Mouse (Mus musculus): ENCODE measurements at regions not wholly inside any gene's neighbourhood (a gene's known extent, or its start where the extent isn't known, plus 50 kb on each side); places are given as distances from the start of the nearest gene placed in this dataset.
"Not testable (repeated sequence)": the region's sequence is repeated elsewhere in the genome, so short reads cannot be mapped to it uniquely, and the experiment has no call there.

DNA sequence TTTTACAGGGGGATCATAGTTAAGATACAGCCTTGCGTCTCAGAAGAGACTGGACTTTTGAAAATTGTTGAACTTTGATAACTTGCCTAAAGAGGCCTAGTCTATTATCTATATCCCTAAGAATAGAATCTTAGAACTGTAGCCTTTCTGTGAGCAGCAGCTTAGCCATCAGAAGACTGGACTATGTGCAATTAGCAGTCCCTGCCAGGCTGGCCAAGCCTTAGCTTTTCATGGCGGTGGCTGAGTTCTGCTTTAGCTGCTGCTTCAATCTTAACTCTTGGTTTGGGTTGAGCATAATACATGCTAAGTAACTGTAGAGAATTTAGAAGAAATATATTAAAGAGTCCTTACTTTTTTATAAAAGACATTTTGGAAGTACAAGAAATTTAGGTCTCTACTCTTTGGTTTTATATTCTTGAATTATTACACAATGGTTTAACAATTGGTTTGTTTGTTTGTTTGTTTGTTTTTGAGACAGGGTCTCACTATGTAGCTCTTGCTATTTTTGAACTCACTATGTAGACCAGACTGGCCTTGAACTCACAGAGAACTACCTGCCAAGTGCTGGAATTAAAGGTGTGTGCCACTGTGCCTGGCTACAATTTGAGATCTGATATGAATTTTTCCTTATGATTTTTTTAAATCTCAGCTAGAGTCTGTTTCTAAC lies 201.2 kb upstream of the Ptprz1 start:
- H3K4me3 ChIP-seq (ENCODE audit: low read depth, low read length) = no peak overlapping the region
- no peak for DNase-seq (ENCODE audit: low spot score)
- 61% methylated on average over 2 of the region's 2 CpGs for WGBS
- H3K4me2 ChIP-seq (ENCODE audit: low read depth, low read length) = no peak overlapping the region
- H3K9me3 ChIP-seq (replicated peaks; ENCODE audit: control insufficient read depth, low read length) = no peaks in the 10 kb centered on the region
- H3K27me3 ChIP-seq (ENCODE audit: control insufficient read depth, insufficient read depth, low read length) = no peaks in the 10 kb centered on the region
- TF ChIP-seq CTCF (IDR thresholded peaks at IDR 0.05; ENCODE audit: low read depth) (no peak), EP300 (IDR thresholded peaks at IDR 0.05; ENCODE audit: low read depth) (no peak)
- H3K27ac ChIP-seq (ENCODE audit: low read depth) = no peak overlapping the region
- ATAC-seq (ENCODE audit: insufficient read depth, low read depth) = no peak
- H3K9ac ChIP-seq (replicated peaks; ENCODE audit: low read depth, low read length) = no peak overlapping the region
- no peaks in the 10 kb centered on the region for H3K4me1 ChIP-seq (ENCODE audit: control insufficient read depth, insufficient read depth)
- no peaks in the 10 kb centered on the region for H3K36me3 ChIP-seq (replicated peaks; ENCODE audit: control insufficient read depth, insufficient read depth, low read length)

DNA sequence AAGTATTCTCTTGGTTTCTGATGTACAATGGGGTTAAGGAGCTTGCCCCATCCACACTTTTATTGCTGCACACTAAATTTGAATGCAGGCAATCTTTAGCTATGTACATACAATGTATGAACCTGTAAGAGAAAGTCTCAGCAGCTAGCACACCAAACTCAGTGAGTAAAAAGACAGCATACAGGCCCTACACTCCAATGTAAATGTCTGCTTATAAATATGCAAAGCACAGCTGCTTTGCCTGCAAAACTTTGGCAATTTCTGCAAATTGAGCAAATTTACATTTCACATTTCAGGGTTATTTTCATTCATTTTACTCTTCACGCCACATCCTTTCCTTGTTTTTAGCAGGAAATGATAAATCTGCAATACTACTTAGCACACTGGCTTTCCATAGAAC lies 203.8 kb upstream of the Ptprz1 start:
- no peaks in the 10 kb centered on the region for H3K36me3 ChIP-seq (replicated peaks; ENCODE audit: control insufficient read depth, insufficient read depth, low read length)
- no peak overlapping the region for H3K9ac ChIP-seq (replicated peaks; ENCODE audit: low read depth, low read length)
- H3K27ac ChIP-seq (ENCODE audit: low read depth) = no peak overlapping the region
- no peak for ATAC-seq (ENCODE audit: insufficient read depth, low read depth)
- no peaks in the 10 kb centered on the region for H3K4me1 ChIP-seq (ENCODE audit: control insufficient read depth, insufficient read depth)
- WGBS = 84% methylated on average over 1 of the region's 1 CpGs
- H3K27me3 ChIP-seq (ENCODE audit: control insufficient read depth, insufficient read depth, low read length) = no peaks in the 10 kb centered on the region
- no peak for DNase-seq (ENCODE audit: low spot score)
- H3K4me2 ChIP-seq (ENCODE audit: low read depth, low read length) = no peak overlapping the region
- no peak for TF ChIP-seq CTCF (IDR thresholded peaks at IDR 0.05; ENCODE audit: low read depth)
- no peak for TF ChIP-seq EP300 (IDR thresholded peaks at IDR 0.05; ENCODE audit: low read depth)
- no peaks in the 10 kb centered on the region for H3K9me3 ChIP-seq (replicated peaks; ENCODE audit: control insufficient read depth, low read length)
- no peak overlapping the region for H3K4me3 ChIP-seq (ENCODE audit: low read depth, low read length)

DNA sequence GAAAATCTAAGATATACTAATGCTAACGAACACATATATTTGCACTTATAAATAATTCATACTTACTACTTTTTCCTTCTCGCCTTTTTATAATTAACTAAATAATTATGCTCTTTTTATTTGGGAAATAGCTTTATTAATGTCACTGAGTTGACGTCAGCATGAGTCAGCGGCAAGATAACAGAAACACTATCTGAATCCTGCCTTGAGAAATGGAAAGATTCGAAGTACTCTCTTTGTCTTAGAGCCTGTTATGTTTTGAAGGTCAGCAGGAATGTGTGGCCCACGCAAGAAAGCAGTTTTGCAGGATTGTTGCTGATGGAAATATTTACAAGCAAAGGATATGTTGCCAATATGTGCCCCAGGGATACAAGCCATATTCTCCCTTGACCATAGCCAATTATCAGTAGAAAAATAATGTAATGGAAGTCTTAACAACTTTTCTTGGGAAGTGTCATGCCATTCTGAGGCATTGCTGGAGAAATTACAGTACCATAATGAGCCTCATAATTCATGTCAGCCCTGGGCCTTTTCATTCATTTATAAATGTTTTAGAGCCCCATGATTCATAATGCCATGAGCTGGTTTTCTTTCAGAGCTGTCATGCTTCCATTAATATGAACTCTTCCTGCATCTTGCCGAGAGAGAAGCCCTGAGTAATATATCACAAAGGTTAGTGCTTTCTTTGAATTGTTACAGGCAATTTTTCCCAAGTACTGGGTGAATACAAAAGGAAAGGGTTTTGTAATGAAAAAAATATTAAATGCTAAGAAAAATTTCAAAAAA lies 206.9 kb upstream of the Ptprz1 start:
- Histone ChIP-seq H3K4me1 (ENCODE audit: control insufficient read depth, insufficient read depth) (no peaks in the 10 kb centered on the region), H3K9ac (replicated peaks; ENCODE audit: low read depth, low read length) (no peak overlapping the region), H3K27ac (ENCODE audit: low read depth) (no peak overlapping the region), H3K36me3 (replicated peaks; ENCODE audit: control insufficient read depth, insufficient read depth, low read length) (no peaks in the 10 kb centered on the region), H3K27me3 (ENCODE audit: control insufficient read depth, insufficient read depth, low read length) (no peaks in the 10 kb centered on the region), H3K4me2 (ENCODE audit: low read depth, low read length) (no peak overlapping the region), H3K4me3 (ENCODE audit: low read depth, low read length) (no peak overlapping the region), H3K9me3 (replicated peaks; ENCODE audit: control insufficient read depth, low read length) (no peaks in the 10 kb centered on the region)
- WGBS = 64% methylated on average over 7 of the region's 7 CpGs
- no peak for DNase-seq (ENCODE audit: low spot score)
- TF ChIP-seq CTCF (IDR thresholded peaks at IDR 0.05; ENCODE audit: low read depth) (no peak), EP300 (IDR thresholded peaks at IDR 0.05; ENCODE audit: low read depth) (no peak)
- ATAC-seq (ENCODE audit: insufficient read depth, low read depth) = no peak

DNA sequence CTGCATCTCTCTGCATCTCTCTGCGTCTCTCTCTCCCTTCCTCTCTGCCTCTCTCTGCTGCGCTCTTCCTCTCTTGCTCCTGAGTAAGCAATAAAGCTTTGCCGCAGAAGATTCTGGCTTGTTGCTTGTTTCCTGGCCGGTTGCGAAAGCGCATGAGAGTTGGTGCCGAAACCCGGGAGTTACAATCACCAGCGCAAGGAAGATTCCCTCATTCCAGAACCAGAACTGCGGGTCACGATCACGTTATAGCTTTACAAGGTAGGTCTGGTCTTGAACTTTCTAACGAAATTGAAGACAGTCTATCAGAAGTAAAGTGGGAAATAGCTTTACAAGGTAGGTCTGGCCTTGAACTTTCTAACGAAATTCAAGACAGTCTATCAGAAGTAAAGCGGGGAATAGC lies 217.9 kb upstream of the Ptprz1 start:
- not testable (repeated sequence) for H3K4me2 ChIP-seq (ENCODE audit: low read depth, low read length); ATAC-seq (ENCODE audit: insufficient read depth, low read depth)

DNA sequence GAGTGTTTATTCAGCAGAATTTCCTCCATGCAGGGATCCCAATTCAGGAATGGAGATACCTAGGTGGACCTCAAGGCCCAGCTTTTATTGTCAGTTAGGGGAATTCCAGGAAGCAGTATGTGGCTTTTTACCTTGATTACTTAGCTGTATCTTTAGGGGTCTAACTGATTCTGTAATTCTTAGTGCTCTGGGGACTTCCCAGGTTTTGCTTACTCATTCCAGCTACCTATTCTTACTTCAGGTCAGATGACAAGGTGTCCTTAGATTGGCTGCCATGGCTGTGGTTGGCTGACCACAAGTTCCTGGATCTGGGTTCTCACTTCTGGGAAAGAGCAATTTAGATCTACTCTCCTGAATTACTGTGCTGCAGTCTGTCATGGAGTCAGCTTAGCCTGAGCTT lies 235.2 kb upstream of the Ptprz1 start:
- ATAC-seq (ENCODE audit: insufficient read depth, low read depth) (no peak), DNase-seq (ENCODE audit: low spot score) (no peak)
- H3K9ac ChIP-seq (replicated peaks; ENCODE audit: low read depth, low read length) = no peak overlapping the region
- no peak overlapping the region for H3K27ac ChIP-seq (ENCODE audit: low read depth)
- H3K4me1 ChIP-seq (ENCODE audit: control insufficient read depth, insufficient read depth) = no peaks in the 10 kb centered on the region
- TF ChIP-seq CTCF (IDR thresholded peaks at IDR 0.05; ENCODE audit: low read depth) (no peak), EP300 (IDR thresholded peaks at IDR 0.05; ENCODE audit: low read depth) (no peak)
- H3K4me3 ChIP-seq (ENCODE audit: low read depth, low read length) = no peak overlapping the region
- no peaks in the 10 kb centered on the region for H3K36me3 ChIP-seq (replicated peaks; ENCODE audit: control insufficient read depth, insufficient read depth, low read length)
- no peaks in the 10 kb centered on the region for H3K9me3 ChIP-seq (replicated peaks; ENCODE audit: control insufficient read depth, low read length)
- no peak overlapping the region for H3K4me2 ChIP-seq (ENCODE audit: low read depth, low read length)
- no peaks in the 10 kb centered on the region for H3K27me3 ChIP-seq (ENCODE audit: control insufficient read depth, insufficient read depth, low read length)

More for the DNA sequence above, 217.9 kb upstream of the Ptprz1 start:
- H3K9me3 ChIP-seq (replicated peaks; ENCODE audit: control insufficient read depth, low read length); H3K36me3 ChIP-seq (replicated peaks; ENCODE audit: control insufficient read depth, insufficient read depth, low read length); H3K9ac ChIP-seq (replicated peaks; ENCODE audit: low read depth, low read length); DNase-seq (ENCODE audit: low spot score); H3K4me3 ChIP-seq (ENCODE audit: low read depth, low read length); H3K4me1 ChIP-seq (ENCODE audit: control insufficient read depth, insufficient read depth); H3K27ac ChIP-seq (ENCODE audit: low read depth); H3K27me3 ChIP-seq (ENCODE audit: control insufficient read depth, insufficient read depth, low read length): not testable (repeated sequence)
- 89% methylated on average over 14 of the region's 15 CpGs for WGBS

DNA sequence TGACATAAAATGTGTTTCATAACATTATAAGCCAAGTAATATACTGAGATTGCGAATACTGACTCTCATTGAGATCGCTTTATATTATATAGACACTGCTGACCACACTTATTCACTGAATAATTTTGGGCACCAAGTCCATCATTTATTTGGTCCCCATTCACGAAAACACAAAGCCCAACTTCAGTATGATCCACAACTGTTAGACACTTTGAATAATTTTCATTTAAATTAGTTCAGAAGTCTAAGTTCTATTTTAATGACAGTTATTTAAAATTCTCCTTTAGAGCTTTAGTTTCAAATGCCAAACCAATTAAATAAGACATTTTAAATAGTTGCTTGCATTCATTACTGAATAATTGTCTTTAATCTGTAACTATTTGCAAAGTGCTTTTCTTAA lies 240.2 kb upstream of the Ptprz1 start:
- no peak for TF ChIP-seq EP300 (IDR thresholded peaks at IDR 0.05; ENCODE audit: low read depth)
- no peak for TF ChIP-seq CTCF (IDR thresholded peaks at IDR 0.05; ENCODE audit: low read depth)
- DNase-seq (ENCODE audit: low spot score) (no peak), ATAC-seq (ENCODE audit: insufficient read depth, low read depth) (no peak)
- H3K27me3 ChIP-seq (ENCODE audit: control insufficient read depth, insufficient read depth, low read length) = no peaks in the 10 kb centered on the region
- no peaks in the 10 kb centered on the region for H3K36me3 ChIP-seq (replicated peaks; ENCODE audit: control insufficient read depth, insufficient read depth, low read length)
- 80% methylated on average over 3 of the region's 3 CpGs for WGBS
- no peaks in the 10 kb centered on the region for H3K9me3 ChIP-seq (replicated peaks; ENCODE audit: control insufficient read depth, low read length)
- no peak overlapping the region for H3K4me3 ChIP-seq (ENCODE audit: low read depth, low read length)
- no peak overlapping the region for H3K27ac ChIP-seq (ENCODE audit: low read depth)
- no peaks in the 10 kb centered on the region for H3K4me1 ChIP-seq (ENCODE audit: control insufficient read depth, insufficient read depth)
- no peak overlapping the region for H3K4me2 ChIP-seq (ENCODE audit: low read depth, low read length)
- no peak overlapping the region for H3K9ac ChIP-seq (replicated peaks; ENCODE audit: low read depth, low read length)

Measured in heart, postnatal 0 days (tissue).